Mouse (Mus musculus) heart, postnatal 25 days (tissue): ENCODE measurements around the gene Cyp1b1. TPM values are rescaled to one million over a fixed set of nuclear protein-coding genes. Genes with fewer than 3 reads are reported as not detected.

ENCODE experiments used
- DNase-seq: peaks from one replicate; pipeline ENCODE4 v3.0.0; 2022; ENCODE audit warnings: low spot score
- intact Hi-C: fragments of 180-260 bp; cut with DNase I; formaldehyde crosslinking; loops from one replicate; pipeline ENCODE4 v1.15.1; 2025
- total RNA-seq, 2 experiments: library from RNA; stranded (reverse); gene quantifications; 2 replicates each; pipeline ENCODE4 v1.2.3; 2021

Gene Cyp1b1
- 1 to 10 TPM; 3.2 to 3.4 TPM for total RNA-seq

GRCm38 (mm10) chr17:79714931-79715637 lies at the start of gene Cyp1b1:
Gene Cyp1b1 (minus strand): TSS chr17:79715061.
- DNase-seq = no peak

GRCm38 (mm10) chr17:79761841-79762240 lies 47.0 kb upstream of the Cyp1b1 start:
- no peak for DNase-seq
- intact Hi-C loops = no loop called here

More at GRCm38 (mm10) chr17:79714931-79715637, at the start of gene Cyp1b1:
- intact Hi-C loops = loop anchor here (2.0 to 10.0 kb wide), 2 partner anchors 54 to 600 kb away; no protein-coding TSS in a partner anchor

- no peak for DNase-seq
These were observed 39.0 kb upstream of the Cyp1b1 start for GRCm38 (mm10) chr17:79753831-79754230.

GRCm38 (mm10) chr17:79752836-79753235 lies 38.0 kb upstream of the Cyp1b1 start:
- no peak for DNase-seq
- intact Hi-C loops = no loop called here

More at GRCm38 (mm10) chr17:79753831-79754230, 39.0 kb upstream of the Cyp1b1 start:
- intact Hi-C loops = no loop called here

GRCm38 (mm10) chr17:79751661-79752191 lies 36.9 kb upstream of the Cyp1b1 start:
- DNase-seq = no peak
- intact Hi-C loops = no loop called here

- DNase-seq = no peak
- intact Hi-C loops = no loop called here
These were observed 34.8 kb upstream of the Cyp1b1 start for GRCm38 (mm10) chr17:79749647-79750046.

- intact Hi-C loops = no loop called here
- no peak for DNase-seq
These were observed 32.1 kb upstream of the Cyp1b1 start for GRCm38 (mm10) chr17:79746954-79747353.

- no peak for DNase-seq
- intact Hi-C loops = no loop called here
These were observed 31.3 kb upstream of the Cyp1b1 start for GRCm38 (mm10) chr17:79746146-79746591.

- intact Hi-C loops = no loop called here
- no peak for DNase-seq
These were observed 30.3 kb upstream of the Cyp1b1 start for GRCm38 (mm10) chr17:79745051-79745731.

- intact Hi-C loops = no loop called here
- no peak for DNase-seq
These were observed 28.6 kb upstream of the Cyp1b1 start for GRCm38 (mm10) chr17:79743507-79743906.

- DNase-seq = no peak
- intact Hi-C loops = no loop called here
These were observed 27.8 kb upstream of the Cyp1b1 start for GRCm38 (mm10) chr17:79742635-79743034.

- intact Hi-C loops = no loop called here
- no peak for DNase-seq
These were observed 24.1 kb upstream of the Cyp1b1 start for GRCm38 (mm10) chr17:79738847-79739498.

GRCm38 (mm10) chr17:79737598-79737997 lies 22.7 kb upstream of the Cyp1b1 start:
- intact Hi-C loops = no loop called here
- DNase-seq = no peak

- no peak for DNase-seq
- intact Hi-C loops = no loop called here
These were observed 18.2 kb upstream of the Cyp1b1 start for GRCm38 (mm10) chr17:79733039-79733438.

GRCm38 (mm10) chr17:79730988-79731387 lies 16.1 kb upstream of the Cyp1b1 start:
- no peak for DNase-seq
- intact Hi-C loops = no loop called here

GRCm38 (mm10) chr17:79728585-79729503 lies 14.0 kb upstream of the Cyp1b1 start:
- no peak for DNase-seq
- intact Hi-C loops = no loop called here

- DNase-seq = no peak
- intact Hi-C loops = no loop called here
These were observed 13.3 kb upstream of the Cyp1b1 start for GRCm38 (mm10) chr17:79728053-79728584.

- intact Hi-C loops = no loop called here
These were observed 11.8 kb upstream of the Cyp1b1 start for GRCm38 (mm10) chr17:79726613-79727012.

GRCm38 (mm10) chr17:79720681-79721080 lies 5.8 kb upstream of the Cyp1b1 start:
- intact Hi-C loops = no loop called here
- no peak for DNase-seq

More at GRCm38 (mm10) chr17:79726613-79727012, 11.8 kb upstream of the Cyp1b1 start:
- no peak for DNase-seq
